Mouse (Mus musculus): ENCODE data around the gene Tll2. TPM values are rescaled to one million over a fixed set of nuclear protein-coding genes. Genes with fewer than 3 reads are reported as not detected.

Tll2 gene
- polyA plus RNA-seq, 1 experiment from 2014 or later, result 0.76 TPM

DNA sequence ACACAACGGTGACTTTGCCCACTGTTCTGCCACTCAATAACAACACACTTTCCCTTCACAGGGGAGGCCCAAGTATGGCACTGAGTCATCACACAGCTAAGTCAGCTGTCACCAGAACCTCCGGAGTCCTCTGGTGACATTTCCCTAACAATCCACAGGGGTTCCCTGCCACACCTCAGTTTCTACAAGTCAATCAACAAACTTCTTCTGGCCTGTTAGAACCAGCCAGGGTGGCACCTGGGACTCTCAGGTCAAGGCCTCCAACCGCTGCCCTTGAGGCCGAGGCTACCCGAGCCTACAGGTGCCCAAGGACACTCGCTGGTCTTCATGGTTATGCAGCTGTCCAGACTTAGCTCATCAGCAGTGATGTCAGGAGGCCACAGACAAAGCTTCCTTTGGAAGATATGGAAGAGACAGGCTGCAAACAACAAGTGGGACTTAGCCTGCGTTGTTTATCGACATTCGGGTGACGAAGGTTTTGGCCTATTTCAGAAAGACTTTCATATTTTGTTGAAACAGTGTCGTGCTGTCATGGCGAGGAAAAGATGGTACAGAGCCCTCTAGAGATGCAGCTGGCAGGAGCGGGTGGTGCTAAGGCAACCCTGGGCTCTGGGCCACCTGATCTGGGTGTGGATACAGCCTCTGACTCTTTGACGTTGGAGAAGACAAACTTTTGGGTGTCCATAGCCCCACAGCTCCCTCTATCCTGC, 132.7 kb downstream of the Tll2 start:
- ATAC-seq (ENCODE audit: low FRiP score), result no peak
- H3K4me1 ChIP-seq (replicated peaks; ENCODE audit: control insufficient read depth, insufficient read depth, low read length), result no peaks in the 10 kb centered on the region
- WGBS, result 87% methylated on average over 14 of the region's 14 CpGs

GRCm38 (mm10) chr19:41071500-41071899, 135.1 kb downstream of the Tll2 start:
- Histone ChIP-seq H3K9me3 (ENCODE audit: control insufficient read depth, low read length) (no peaks in the 10 kb centered on the region), H3K4me2 (replicated peaks; ENCODE audit: low read depth, low read length) (no peak overlapping the region), H3K9ac (ENCODE audit: low read depth, low read length) (no peak overlapping the region), H3K27me3 (ENCODE audit: control insufficient read depth, insufficient read depth, low read length) (no peaks in the 10 kb centered on the region), H3K4me3 (ENCODE audit: low read depth, low read length) (no peak overlapping the region), H3K27ac (ENCODE audit: low read depth, low read length) (no peak overlapping the region), H3K36me3 (ENCODE audit: control insufficient read depth, insufficient read depth, low read length) (no peaks in the 10 kb centered on the region), H3K4me1 (replicated peaks; ENCODE audit: control insufficient read depth, insufficient read depth, low read length) (no peaks in the 10 kb centered on the region)
- 7% methylated on average over 8 of the region's 8 CpGs for WGBS
- DNase-seq (ENCODE audit: low spot score), result peak; percentile 95
- no peak for ATAC-seq (ENCODE audit: low FRiP score)

More for the DNA sequence above, 132.7 kb downstream of the Tll2 start:
- Histone ChIP-seq H3K27ac (ENCODE audit: low read depth, low read length) (no peak overlapping the region), H3K9ac (ENCODE audit: low read depth, low read length) (no peak overlapping the region), H3K9me3 (ENCODE audit: control insufficient read depth, low read length) (no peaks in the 10 kb centered on the region), H3K36me3 (ENCODE audit: control insufficient read depth, insufficient read depth, low read length) (no peaks in the 10 kb centered on the region), H3K4me2 (replicated peaks; ENCODE audit: low read depth, low read length) (no peak overlapping the region), H3K4me3 (ENCODE audit: low read depth, low read length) (no peak overlapping the region), H3K27me3 (ENCODE audit: control insufficient read depth, insufficient read depth, low read length) (no peaks in the 10 kb centered on the region)
- no peak for DNase-seq (ENCODE audit: low spot score)

GRCm38 (mm10) chr19:41054702-41055101, 151.9 kb downstream of the Tll2 start:
- Histone ChIP-seq H3K27me3 (ENCODE audit: control insufficient read depth, insufficient read depth, low read length) (no peaks in the 10 kb centered on the region), H3K9ac (ENCODE audit: low read depth, low read length) (no peak overlapping the region), H3K9me3 (ENCODE audit: control insufficient read depth, low read length) (no peaks in the 10 kb centered on the region), H3K4me2 (replicated peaks; ENCODE audit: low read depth, low read length) (no peak overlapping the region), H3K36me3 (ENCODE audit: control insufficient read depth, insufficient read depth, low read length) (no peaks in the 10 kb centered on the region), H3K4me3 (ENCODE audit: low read depth, low read length) (no peak overlapping the region), H3K4me1 (replicated peaks; ENCODE audit: control insufficient read depth, insufficient read depth, low read length) (no peaks in the 10 kb centered on the region), H3K27ac (ENCODE audit: low read depth, low read length) (no peak overlapping the region)
- ATAC-seq (ENCODE audit: low FRiP score) (no peak), DNase-seq (ENCODE audit: low spot score) (no peak)
- WGBS, result 64% methylated on average over 4 of the region's 4 CpGs

GRCm38 (mm10) chr19:41053530-41053929, 153.1 kb downstream of the Tll2 start:
- ATAC-seq (ENCODE audit: low FRiP score), result no peak
- Histone ChIP-seq H3K27me3 (ENCODE audit: control insufficient read depth, insufficient read depth, low read length) (no peaks in the 10 kb centered on the region), H3K4me3 (ENCODE audit: low read depth, low read length) (no peak overlapping the region), H3K4me1 (replicated peaks; ENCODE audit: control insufficient read depth, insufficient read depth, low read length) (no peaks in the 10 kb centered on the region), H3K27ac (ENCODE audit: low read depth, low read length) (no peak overlapping the region), H3K4me2 (replicated peaks; ENCODE audit: low read depth, low read length) (no peak overlapping the region), H3K36me3 (ENCODE audit: control insufficient read depth, insufficient read depth, low read length) (no peaks in the 10 kb centered on the region), H3K9ac (ENCODE audit: low read depth, low read length) (no peak overlapping the region), H3K9me3 (ENCODE audit: control insufficient read depth, low read length) (no peaks in the 10 kb centered on the region)
- 40% methylated on average over 10 of the region's 10 CpGs for WGBS
- DNase-seq (ENCODE audit: low spot score), result peak; percentile 53

GRCm38 (mm10) chr19:41052247-41052646, 154.4 kb downstream of the Tll2 start:
- Histone ChIP-seq H3K4me3 (ENCODE audit: low read depth, low read length) (no peak overlapping the region), H3K9me3 (ENCODE audit: control insufficient read depth, low read length) (no peaks in the 10 kb centered on the region), H3K4me2 (replicated peaks; ENCODE audit: low read depth, low read length) (no peak overlapping the region), H3K4me1 (replicated peaks; ENCODE audit: control insufficient read depth, insufficient read depth, low read length) (no peaks in the 10 kb centered on the region), H3K27ac (ENCODE audit: low read depth, low read length) (no peak overlapping the region), H3K27me3 (ENCODE audit: control insufficient read depth, insufficient read depth, low read length) (no peaks in the 10 kb centered on the region), H3K36me3 (ENCODE audit: control insufficient read depth, insufficient read depth, low read length) (no peaks in the 10 kb centered on the region), H3K9ac (ENCODE audit: low read depth, low read length) (no peak overlapping the region)
- WGBS, result 58% methylated on average over 5 of the region's 5 CpGs
- ATAC-seq (ENCODE audit: low FRiP score), result no peak
- DNase-seq (ENCODE audit: low spot score), result no peak

- no peak for DNase-seq (ENCODE audit: low spot score)
- WGBS, result 94% methylated on average over 1 of the region's 1 CpGs
- Histone ChIP-seq H3K9me3 (ENCODE audit: control insufficient read depth, low read length) (no peaks in the 10 kb centered on the region), H3K4me3 (ENCODE audit: low read depth, low read length) (no peak overlapping the region), H3K27ac (ENCODE audit: low read depth, low read length) (no peak overlapping the region), H3K36me3 (ENCODE audit: control insufficient read depth, insufficient read depth, low read length) (no peaks in the 10 kb centered on the region), H3K27me3 (ENCODE audit: control insufficient read depth, insufficient read depth, low read length) (no peaks in the 10 kb centered on the region), H3K4me1 (replicated peaks; ENCODE audit: control insufficient read depth, insufficient read depth, low read length) (no peaks in the 10 kb centered on the region), H3K4me2 (replicated peaks; ENCODE audit: low read depth, low read length) (no peak overlapping the region), H3K9ac (ENCODE audit: low read depth, low read length) (no peak overlapping the region)
- ATAC-seq (ENCODE audit: low FRiP score), result no peak
Observed at GRCm38 (mm10) chr19:41051714-41052113, 154.9 kb downstream of the Tll2 start.

GRCm38 (mm10) chr19:41048187-41048559, 158.5 kb downstream of the Tll2 start:
- H3K27me3 ChIP-seq (ENCODE audit: control insufficient read depth, insufficient read depth, low read length), result no peaks in the 10 kb centered on the region
- no peaks in the 10 kb centered on the region for H3K9me3 ChIP-seq (ENCODE audit: control insufficient read depth, low read length)
- 87% methylated on average over 3 of the region's 3 CpGs for WGBS
- no peaks in the 10 kb centered on the region for H3K4me1 ChIP-seq (replicated peaks; ENCODE audit: control insufficient read depth, insufficient read depth, low read length)
- H3K4me2 ChIP-seq (replicated peaks; ENCODE audit: low read depth, low read length), result no peak overlapping the region
- DNase-seq (ENCODE audit: low spot score), result no peak
- H3K27ac ChIP-seq (ENCODE audit: low read depth, low read length), result no peak overlapping the region
- no peak overlapping the region for H3K4me3 ChIP-seq (ENCODE audit: low read depth, low read length)
- H3K36me3 ChIP-seq (ENCODE audit: control insufficient read depth, insufficient read depth, low read length), result no peaks in the 10 kb centered on the region
- no peak overlapping the region for H3K9ac ChIP-seq (ENCODE audit: low read depth, low read length)
- ATAC-seq (ENCODE audit: low FRiP score), result no peak

- no peak overlapping the region for H3K27ac ChIP-seq (ENCODE audit: low read depth, low read length)
- H3K27me3 ChIP-seq (ENCODE audit: control insufficient read depth, insufficient read depth, low read length), result no peaks in the 10 kb centered on the region
- no peak for DNase-seq (ENCODE audit: low spot score)
- H3K4me3 ChIP-seq (ENCODE audit: low read depth, low read length), result no peak overlapping the region
- no peak overlapping the region for H3K4me2 ChIP-seq (replicated peaks; ENCODE audit: low read depth, low read length)
- ATAC-seq (ENCODE audit: low FRiP score), result no peak
- WGBS, result 85% methylated on average over 9 of the region's 9 CpGs
- no peaks in the 10 kb centered on the region for H3K9me3 ChIP-seq (ENCODE audit: control insufficient read depth, low read length)
- no peak overlapping the region for H3K9ac ChIP-seq (ENCODE audit: low read depth, low read length)
- no peaks in the 10 kb centered on the region for H3K4me1 ChIP-seq (replicated peaks; ENCODE audit: control insufficient read depth, insufficient read depth, low read length)
- no peaks in the 10 kb centered on the region for H3K36me3 ChIP-seq (ENCODE audit: control insufficient read depth, insufficient read depth, low read length)
Observed at GRCm38 (mm10) chr19:41047437-41048186, 159.0 kb downstream of the Tll2 start.
